Mouse (Mus musculus): ENCODE results near the gene 1700019N19Rik.

GRCm38 (mm10) chr19:58823301-58823700, 29.0 kb upstream of the 1700019N19Rik start:
- TF ChIP-seq CTCF (IDR thresholded peaks at IDR 0.05; ENCODE audit: borderline replicate concordance, insufficient read depth, low read length) (no peak), POLR2A (IDR thresholded peaks at IDR 0.05; ENCODE audit: low read depth, low read length) (no peak)

All from embryonic fibroblast, embryonic 13.5 days (primary cell).